Comparison of ENCODE assay signal across 1 mouse cellular context in genomic region chr8:111594044-111594840, GRCm38 (mm10).
TF ChIP-seq lines count a peak whose summit lies in the region.

No protein-coding gene starts in this region.

TF ChIP-seq in MEL, 35 proteins besides CTCF, POLR2A, EP300 and RAD21:
- TF ChIP-seq POLR2AphosphoS5 (IDR thresholded peaks at IDR 0.05; ENCODE audit: borderline replicate concordance, low read depth, low read length) (no peak), TAL1 (IDR thresholded peaks at IDR 0.05; ENCODE audit: low read length) (no peak), TBP (IDR thresholded peaks at IDR 0.05; ENCODE audit: low read depth, low read length) (no peak), GATA1 (IDR thresholded peaks at IDR 0.05; ENCODE audit: low read depth, low read length) (no peak), CHD2 (IDR thresholded peaks at IDR 0.05; ENCODE audit: low read length) (no peak), ZNF384 (IDR thresholded peaks at IDR 0.05; ENCODE audit: low read depth, low read length) (no peak), TCF12 (IDR thresholded peaks at IDR 0.05; ENCODE audit: low read depth, low read length) (no peak), SIN3A (IDR thresholded peaks at IDR 0.05; ENCODE audit: low read length) (no peak), ELF1 (IDR thresholded peaks at IDR 0.05; ENCODE audit: low read depth, low read length) (no peak), USF1 (IDR thresholded peaks at IDR 0.05; ENCODE audit: low read depth, low read length) (no peak), RCOR1 (IDR thresholded peaks at IDR 0.05; ENCODE audit: low read depth, low read length) (no peak), NRF1 (IDR thresholded peaks at IDR 0.05; ENCODE audit: insufficient read depth, low read depth, low read length, poor library complexity, severe bottlenecking) (no peak), MAFK (IDR thresholded peaks at IDR 0.05; ENCODE audit: borderline replicate concordance, low read depth, low read length) (no peak), ZMIZ1 (IDR thresholded peaks at IDR 0.05; ENCODE audit: low read depth, low read length) (no peak), E2F4 (IDR thresholded peaks at IDR 0.05; ENCODE audit: borderline replicate concordance, low read depth, low read length) (no peak), KAT2A (conservative IDR thresholded peaks at IDR 0.05; ENCODE audit: low read depth, low read length) (no peak), ZKSCAN1 (IDR thresholded peaks at IDR 0.05; ENCODE audit: low read depth, low read length) (no peak), MYC (IDR thresholded peaks at IDR 0.05; ENCODE audit: low read depth, low read length) (no peak)
